Mouse (Mus musculus) left cerebral cortex, adult 8-10 months (tissue): ENCODE data around the gene Ssc4d. TPM values are rescaled to one million over a fixed set of nuclear protein-coding genes. Genes with fewer than 3 reads are reported as not detected.
A peak's percentile ranks its signal among the peaks of the same experiment; 100 is the strongest.

Experiments used
- DNase-seq, 2 experiments: peaks; one replicate each; pipeline ENCODE4 v3.0.0; 2022; ENCODE audit warnings: low spot score in 2 of 2
- total RNA-seq, 4 experiments: library from RNA; stranded (reverse); gene quantifications; 2 replicates each; pipeline ENCODE4 v1.2.4; 2022

Gene Ssc4d
- total RNA-seq, 4 experiments from 2014 or later, result 1.3 to 2.8 (median 2.0) TPM

- DNase-seq, result no peak
These were observed 5.0 kb upstream of the Ssc4d start for GRCm38 (mm10) chr5:135979381-135979780.

GRCm38 (mm10) chr5:135975893-135976668, 1.8 kb upstream of the Ssc4d start:
- DNase-seq, result no peak

- no peak for DNase-seq
These were observed 2.5 kb downstream of the Ssc4d start for GRCm38 (mm10) chr5:135971876-135972275.

- no peak for DNase-seq
These were observed 4.1 kb downstream of the Ssc4d start for GRCm38 (mm10) chr5:135970247-135970646.

GRCm38 (mm10) chr5:135968781-135969180, 5.5 kb downstream of the Ssc4d start:
- DNase-seq, result no peak

GRCm38 (mm10) chr5:135966866-135967265, 7.5 kb downstream of the Ssc4d start:
- DNase-seq, result no peak

- DNase-seq, result no peak
These were observed 8.8 kb downstream of the Ssc4d start for GRCm38 (mm10) chr5:135965501-135965930.

GRCm38 (mm10) chr5:135963280-135963627, 11.1 kb downstream of the Ssc4d start:
- no peak for DNase-seq

- DNase-seq, result peak; percentile 84 to 99
These were observed 11.6 kb downstream of the Ssc4d start for GRCm38 (mm10) chr5:135962492-135963279.

GRCm38 (mm10) chr5:135962125-135962491, 12.2 kb downstream of the Ssc4d start:
- no peak for DNase-seq

- DNase-seq, result no peak
These were observed 13.3 kb downstream of the Ssc4d start for GRCm38 (mm10) chr5:135960909-135961635.

GRCm38 (mm10) chr5:135959911-135960310, 14.4 kb downstream of the Ssc4d start:
- DNase-seq, result no peak

GRCm38 (mm10) chr5:135958367-135958766, 16.0 kb downstream of the Ssc4d start:
- DNase-seq, result no peak

- peak; percentile 73 to 98 for DNase-seq
These were observed 16.9 kb downstream of the Ssc4d start for GRCm38 (mm10) chr5:135957207-135957974.

GRCm38 (mm10) chr5:135956300-135957206, 17.8 kb downstream of the Ssc4d start:
- no peak for DNase-seq

- DNase-seq, result no peak
These were observed 21.5 kb downstream of the Ssc4d start for GRCm38 (mm10) chr5:135952830-135953229.

- DNase-seq, result no peak
These were observed 22.7 kb downstream of the Ssc4d start for GRCm38 (mm10) chr5:135951660-135952059.

GRCm38 (mm10) chr5:135950710-135951412, 23.5 kb downstream of the Ssc4d start:
- DNase-seq, result no peak

- no peak for DNase-seq
These were observed 27.7 kb downstream of the Ssc4d start for GRCm38 (mm10) chr5:135946621-135947020.
